Mouse (Mus musculus) bone marrow macrophage, adult 2 months (primary cell): ENCODE results near the gene Skil. TPM values are rescaled to one million over a fixed set of nuclear protein-coding genes. Genes with fewer than 3 reads are reported as not detected.

Experiments used
- H3K27ac ChIP-seq: 2 replicates; pipeline ENCODE4 v1.5.1; 2012; ENCODE audit warnings: low read depth, low read length; ENCODE audit not compliant: insufficient read depth
- H3K4me1 ChIP-seq: 2 replicates; pipeline ENCODE4 v1.6.1; 2012; ENCODE audit warnings: low read length; ENCODE audit not compliant: control insufficient read depth, insufficient read depth
- H3K4me3 ChIP-seq: 2 replicates; pipeline ENCODE4 v1.5.1; 2012; ENCODE audit warnings: mild to moderate bottlenecking, low read length, moderate library complexity; ENCODE audit not compliant: insufficient read depth
- CTCF ChIP-seq: IDR thresholded peaks from 2 replicates; pipeline ENCODE4 v1.5.1; 2012; ENCODE audit warnings: low read depth, mild to moderate bottlenecking, low read length, moderate library complexity
- POLR2A ChIP-seq: IDR thresholded peaks from 2 replicates; pipeline ENCODE4 v1.6.1; 2012; ENCODE audit warnings: mild to moderate bottlenecking, low read depth, low read length, borderline replicate concordance
- polyA plus RNA-seq: library from polyadenylated mRNA; stranded (reverse); fragments of >200 nt; gene quantifications from 2 replicates; pipeline ENCODE4 v1.2.4, GENCODE M21; 2012; ENCODE audit not compliant: missing spikeins, insufficient read depth, insufficient read length

Gene Skil
- polyA plus RNA-seq, 1 experiment: 35.5 TPM

- Histone ChIP-seq H3K4me3 (peak overlapping the region; percentile 69), H3K4me1 (peaks cover 45% of the 10 kb centered on the region), H3K27ac (peak overlapping the region; percentile 30; the same call in 1 of the 2 replicates)
- TF ChIP-seq POLR2A: no peak
- TF ChIP-seq CTCF: no peak
Observed at GRCm38 (mm10) chr3:31095491-31096154, 765 bp downstream of the Skil start.

GRCm38 (mm10) chr3:31096155-31097101 lies 1.6 kb downstream of the Skil start:
- Histone ChIP-seq H3K4me1 (peaks cover 43% of the 10 kb centered on the region), H3K4me3 (peak overlapping the region; percentile 69), H3K27ac (no peak overlapping the region)
- no peak for TF ChIP-seq CTCF
- no peak for TF ChIP-seq POLR2A

- TF ChIP-seq CTCF (no peak), POLR2A (no peak)
- Histone ChIP-seq H3K4me3 (no peak overlapping the region), H3K4me1 (peaks cover 39% of the 10 kb centered on the region), H3K27ac (no peak overlapping the region; the same call in 1 of the 2 replicates)
Observed at GRCm38 (mm10) chr3:31097102-31097720, 2.4 kb downstream of the Skil start.

- no peak overlapping the region for H3K4me3 ChIP-seq
- no peak overlapping the region for H3K27ac ChIP-seq
- TF ChIP-seq POLR2A (no peak), CTCF (no peak)
- H3K4me1 ChIP-seq: peaks cover 38% of the 10 kb centered on the region
Observed at GRCm38 (mm10) chr3:31097976-31098375, 3.1 kb downstream of the Skil start.

GRCm38 (mm10) chr3:31098556-31098955 lies 3.7 kb downstream of the Skil start:
- H3K4me1 ChIP-seq: peaks cover 35% of the 10 kb centered on the region
- TF ChIP-seq POLR2A: no peak
- no peak for TF ChIP-seq CTCF
- no peak overlapping the region for H3K4me3 ChIP-seq
- H3K27ac ChIP-seq: no peak overlapping the region

DNA sequence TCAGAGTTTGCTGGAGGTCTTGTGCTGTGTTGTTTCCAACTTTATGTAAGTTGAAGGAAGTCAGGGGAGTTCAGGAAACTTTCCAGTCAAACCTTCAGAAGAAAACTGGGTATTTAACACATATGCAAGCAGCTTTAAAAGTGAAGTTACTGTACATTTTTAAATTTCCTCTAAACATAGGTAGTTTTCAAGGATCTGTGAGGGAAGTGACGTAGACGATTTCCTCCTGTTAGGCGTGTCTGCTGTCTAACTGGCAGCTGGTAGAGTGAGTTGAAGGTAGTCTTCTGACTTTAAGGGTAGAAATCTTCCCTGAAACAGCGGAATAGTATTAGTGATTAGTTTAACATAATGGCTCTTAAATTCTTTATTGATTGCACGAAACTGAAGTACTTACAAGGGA lies 5.2 kb downstream of the Skil start:
- Histone ChIP-seq H3K27ac (no peak overlapping the region), H3K4me1 (peaks cover 46% of the 10 kb centered on the region), H3K4me3 (no peak overlapping the region)
- no peak for TF ChIP-seq CTCF
- TF ChIP-seq POLR2A: no peak

DNA sequence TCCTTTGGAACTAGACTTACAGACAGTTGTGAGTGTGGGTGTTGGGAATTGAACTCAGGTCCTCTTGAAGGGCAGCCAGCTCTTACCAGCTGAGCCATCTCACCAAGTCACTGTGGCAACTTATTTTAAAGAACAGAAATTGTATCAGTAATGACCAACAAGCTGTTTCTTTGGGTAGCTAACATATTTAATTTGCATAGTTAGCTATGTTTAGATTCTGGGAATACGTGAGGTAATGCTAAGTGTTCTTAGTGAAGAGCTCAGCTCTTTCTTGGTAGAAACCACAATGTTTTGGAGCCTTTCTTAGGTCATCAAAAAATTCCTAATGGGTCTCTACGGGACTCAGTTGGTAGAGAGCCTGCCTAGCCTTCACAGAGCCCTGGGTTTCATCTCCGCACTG lies 5.9 kb downstream of the Skil start:
- Histone ChIP-seq H3K27ac (no peak overlapping the region), H3K4me1 (peaks cover 50% of the 10 kb centered on the region), H3K4me3 (no peak overlapping the region)
- TF ChIP-seq CTCF (no peak), POLR2A (no peak)

DNA sequence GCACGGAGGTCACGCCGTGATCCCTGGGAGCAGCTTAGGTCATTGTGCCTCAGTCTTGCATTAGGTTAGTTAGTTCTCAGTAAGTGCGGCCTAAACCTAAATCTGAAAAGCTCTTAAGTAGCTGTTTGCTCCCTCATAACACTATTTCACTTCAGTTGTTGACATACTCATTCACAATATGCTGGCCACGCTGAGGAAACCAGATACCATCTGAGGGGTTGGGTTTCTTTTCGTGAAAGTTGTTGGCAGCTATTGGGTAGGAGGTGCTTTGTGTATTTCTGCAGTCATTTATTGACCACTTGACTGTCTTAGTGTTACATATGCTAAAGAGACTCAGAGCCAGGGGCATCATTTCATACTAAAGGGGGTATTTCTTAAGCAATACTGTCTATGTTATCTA lies 10.1 kb downstream of the Skil start:
- Histone ChIP-seq H3K4me3 (no peak overlapping the region), H3K4me1 (peaks cover 42% of the 10 kb centered on the region), H3K27ac (no peak overlapping the region)
- TF ChIP-seq POLR2A: no peak
- TF ChIP-seq CTCF: no peak

DNA sequence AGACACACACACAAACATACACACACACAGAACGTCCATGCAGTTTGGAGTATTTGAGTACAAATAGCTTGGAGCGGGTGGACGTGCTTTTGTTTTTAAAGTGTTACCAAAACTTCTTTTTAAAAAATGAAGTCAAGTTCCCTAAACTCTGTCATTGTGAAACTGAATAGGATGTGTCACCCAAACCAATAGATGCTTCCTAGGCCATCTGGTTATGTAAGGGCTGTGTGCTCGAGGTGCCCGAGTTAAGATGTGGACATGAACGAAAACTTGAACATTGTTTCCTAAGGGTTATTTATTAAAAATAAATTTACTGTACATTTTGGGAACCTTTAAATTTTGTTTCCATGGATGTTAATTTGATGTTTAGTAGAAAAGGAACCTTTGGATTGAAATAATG lies 11.7 kb downstream of the Skil start:
- no peak for TF ChIP-seq CTCF
- TF ChIP-seq POLR2A: no peak
- Histone ChIP-seq H3K27ac (peak overlapping the region; percentile 78), H3K4me1 (peaks cover 33% of the 10 kb centered on the region), H3K4me3 (peak overlapping the region; percentile 58)
